8 mouse cellular contexts compared by ENCODE assay signal in genomic region chr19:10869886-10870527, GRCm38 (mm10). TPM values are rescaled to one million over a fixed set of nuclear protein-coding genes. Genes with fewer than 3 reads are reported as not detected.
DNase-seq lines count a peak whose midpoint lies in the region; ATAC-seq and TF ChIP-seq lines count a peak whose summit lies in the region.

TSS of gene Tmem132a (minus strand) at chr19:10869940.

- ATAC-seq in embryonic facial prominence, embryonic 13.5 days (ENCODE audit: insufficient number of reproducible peaks, insufficient read depth, low FRiP score, low TSS enrichment, low read depth) = no peak
- ATAC-seq in hindbrain, embryonic 11.5 days (ENCODE audit: low FRiP score) = peak; percentile 58
- peak; percentile 44; the same call in 1 of the 2 replicates for ATAC-seq in midbrain, embryonic 14.5 days (ENCODE audit: low FRiP score, low TSS enrichment)

- TF ChIP-seq POLR2A in thymus, adult 2 months (IDR thresholded peaks at IDR 0.05; ENCODE audit: control insufficient read depth, extremely low read depth, insufficient read depth, low read length, poor library complexity) = no peak

- H3K4me2 ChIP-seq in embryonic facial prominence, embryonic 13.5 days = peak within 1 kb of the TSS; percentile 86
- H3K4me2 ChIP-seq in hindbrain, embryonic 11.5 days (replicated peaks; ENCODE audit: low read depth, low read length) = peak within 1 kb of the TSS; percentile 87
- H3K4me2 ChIP-seq in midbrain, embryonic 14.5 days (ENCODE audit: low read length) = peak within 1 kb of the TSS; percentile 78

- no peak within 1 kb of the TSS for H3K27ac ChIP-seq in thymus, adult 2 months (ENCODE audit: control insufficient read depth, insufficient read depth, low read length)
- peak within 1 kb of the TSS; percentile 90 for H3K27ac ChIP-seq in embryonic facial prominence, embryonic 13.5 days
- H3K27ac ChIP-seq in hindbrain, embryonic 11.5 days (ENCODE audit: low read depth, low read length) = peak within 1 kb of the TSS; percentile 91
- peak within 1 kb of the TSS; percentile 86 for H3K27ac ChIP-seq in midbrain, embryonic 14.5 days (replicated peaks; ENCODE audit: low read depth, low read length)

- no peak for DNase-seq in thymus, adult 2 months
- DNase-seq in thymus, postnatal 36 days = no peak
- DNase-seq in hindbrain, embryonic 11.5 days (ENCODE audit: low spot score) = no peak
- no peak for DNase-seq in left cerebral cortex, postnatal 36 days (ENCODE audit: low spot score in 2 of 2)
- DNase-seq in midbrain, embryonic 14.5 days = no peak
- DNase-seq in urinary bladder, postnatal 36 days (ENCODE audit: low spot score in 2 of 2) = no peak
- DNase-seq in ovary, postnatal 36 days (ENCODE audit: low spot score) = no peak

- peaks cover 8% of the 10 kb centered on the region; the same call in 1 of the 2 replicates for H3K36me3 ChIP-seq in thymus, adult 2 months (ENCODE audit: control insufficient read depth, insufficient read depth, low read length)
- H3K36me3 ChIP-seq in embryonic facial prominence, embryonic 13.5 days = peaks cover 57% of the 10 kb centered on the region
- H3K36me3 ChIP-seq in hindbrain, embryonic 11.5 days (ENCODE audit: control insufficient read depth, insufficient read depth, low read length) = peaks cover 10% of the 10 kb centered on the region; the same call in 1 of the 2 replicates
- peaks cover 53% of the 10 kb centered on the region for H3K36me3 ChIP-seq in midbrain, embryonic 14.5 days (ENCODE audit: control insufficient read depth, insufficient read depth, low read length)

- H3K9ac ChIP-seq in embryonic facial prominence, embryonic 13.5 days = peak within 1 kb of the TSS; percentile 94
- peak within 1 kb of the TSS; percentile 86 for H3K9ac ChIP-seq in hindbrain, embryonic 11.5 days (ENCODE audit: low read depth, low read length)
- peak within 1 kb of the TSS; percentile 81 for H3K9ac ChIP-seq in midbrain, embryonic 14.5 days (replicated peaks; ENCODE audit: low read length)

- 26% methylated on average over 8 of the region's 8 CpGs for WGBS in thymus, adult 2 months
- 3% methylated on average over 8 of the region's 8 CpGs for WGBS in embryonic facial prominence, embryonic 13.5 days
- WGBS in hindbrain, embryonic 11.5 days = 5% methylated on average over 8 of the region's 8 CpGs
- WGBS in midbrain, embryonic 14.5 days = 1% methylated on average over 8 of the region's 8 CpGs

- peaks cover 4% of the 10 kb centered on the region; the same call in 1 of the 2 replicates for H3K27me3 ChIP-seq in thymus, adult 2 months (ENCODE audit: control insufficient read depth, insufficient read depth, low read length)
- no peaks in the 10 kb centered on the region for H3K27me3 ChIP-seq in embryonic facial prominence, embryonic 13.5 days
- H3K27me3 ChIP-seq in hindbrain, embryonic 11.5 days (ENCODE audit: control insufficient read depth, insufficient read depth, low read length) = no peaks in the 10 kb centered on the region
- H3K27me3 ChIP-seq in midbrain, embryonic 14.5 days (ENCODE audit: control insufficient read depth, insufficient read depth, low read length) = no peaks in the 10 kb centered on the region

- no peak for TF ChIP-seq CTCF in thymus, adult 2 months (IDR thresholded peaks at IDR 0.05; ENCODE audit: borderline replicate concordance, control insufficient read depth, extremely low read depth, insufficient read depth, low read length, poor library complexity)

- peak within 1 kb of the TSS; percentile 44 for H3K4me3 ChIP-seq in thymus, adult 2 months (ENCODE audit: control insufficient read depth, insufficient read depth, low read length)
- peak within 1 kb of the TSS; percentile 79 for H3K4me3 ChIP-seq in embryonic facial prominence, embryonic 13.5 days
- H3K4me3 ChIP-seq in hindbrain, embryonic 11.5 days (ENCODE audit: low read depth, low read length) = peak within 1 kb of the TSS; percentile 75
- peak within 1 kb of the TSS; percentile 97 for H3K4me3 ChIP-seq in midbrain, embryonic 14.5 days (replicated peaks; ENCODE audit: low read depth, low read length)

- intact Hi-C loops in left cerebral cortex, postnatal 36 days (cut with DNase I) = loop anchor here (5.0 kb wide), 2 partner anchors 68 to 158 kb away; no protein-coding TSS in a partner anchor

- H3K4me1 ChIP-seq in thymus, adult 2 months (replicated peaks; ENCODE audit: control insufficient read depth, insufficient read depth, low read length) = peaks cover 9% of the 10 kb centered on the region; the same call in 1 of the 2 replicates
- H3K4me1 ChIP-seq in embryonic facial prominence, embryonic 13.5 days = peaks cover 33% of the 10 kb centered on the region
- 0 out of 2 replicates have a peak, but pooled peaks cover 4% of the 10 kb centered on the region for H3K4me1 ChIP-seq in hindbrain, embryonic 11.5 days (replicated peaks; ENCODE audit: control insufficient read depth, insufficient read depth, low read length)
- H3K4me1 ChIP-seq in midbrain, embryonic 14.5 days (ENCODE audit: control insufficient read depth, insufficient read depth, low read length) = peaks cover 21% of the 10 kb centered on the region

- no peaks in the 10 kb centered on the region for H3K9me3 ChIP-seq in embryonic facial prominence, embryonic 13.5 days
- no peaks in the 10 kb centered on the region for H3K9me3 ChIP-seq in hindbrain, embryonic 11.5 days (ENCODE audit: control insufficient read depth, low read length)
- no peaks in the 10 kb centered on the region for H3K9me3 ChIP-seq in midbrain, embryonic 14.5 days (ENCODE audit: control insufficient read depth, low read length)

RNA-seq across cellular contexts. Expression of gene Tmem132a, which starts in this region (rescaled TPM):
- 10.4 and 11.0 TPM in 2 replicates for polyA plus RNA-seq in thymus, adult 2 months (2012; rRNA removed)
- polyA plus RNA-seq in embryonic facial prominence, embryonic 13.5 days (2015; fragmentation: Nextera tagmentation; extraction: Ambion mirVana) = 99.9 and 107 TPM in 2 replicates
- polyA plus RNA-seq in hindbrain, embryonic 11.5 days (2014; fragmentation: Nextera tagmentation; extraction: Ambion mirVana) = 56.2 and 61.3 TPM in 2 replicates
- total RNA-seq in left cerebral cortex, postnatal 36 days (2021) = 100 to 1,000 TPM; 277 to 369 TPM
- 183 and 191 TPM in 2 replicates for polyA plus RNA-seq in midbrain, embryonic 14.5 days (2014; fragmentation: Nextera tagmentation; extraction: Ambion mirVana)

Comparison
In these comparisons a context has a peak if more than half of its experiments do, and no peak if none do; other contexts are left out.
1. H3K4me3 ChIP-seq: peak in every context shown above with its lines; median percentile 97 in midbrain, embryonic 14.5 days; 79 in embryonic facial prominence, embryonic 13.5 days; 75 in hindbrain, embryonic 11.5 days; 44 in thymus, adult 2 months.